ENCODE assay signal across 23 mouse cellular contexts in the genomic region with DNA sequence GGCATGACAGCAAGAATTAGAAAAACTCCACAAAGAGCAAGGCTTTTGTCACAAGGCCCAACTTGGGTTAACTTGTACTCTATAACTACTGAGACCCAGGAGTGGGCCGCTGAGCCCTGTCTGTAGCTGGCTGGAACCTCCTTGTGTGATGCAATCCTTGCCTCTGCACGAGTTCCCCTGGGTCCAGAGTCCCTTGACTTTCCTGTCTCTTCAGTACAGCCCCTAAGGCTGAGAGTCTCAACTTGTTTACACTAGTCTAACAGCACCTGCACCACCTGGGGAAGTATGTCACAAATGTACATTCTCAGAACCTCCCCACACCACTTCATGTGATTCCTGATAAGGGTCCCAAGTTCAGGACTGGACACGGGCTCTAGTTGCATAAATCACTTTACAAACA.
DNase-seq lines count a peak whose midpoint lies in the region; ATAC-seq and TF ChIP-seq lines count a peak whose summit lies in the region.
"Had no signal": no experiment of that assay in that cellular context is flagged by ENCODE, and none has a peak within 500 bp of the region (broad histone marks: within the 10 kb centered on the region; RNA-seq: fewer than 3 reads in every experiment).

No protein-coding gene starts in this region.

- no peaks in the 10 kb centered on the region for H3K79me2 ChIP-seq in CH12.LX (replicated peaks; ENCODE audit: control insufficient read depth, extremely low read depth, insufficient read depth, poor library complexity, severe bottlenecking)

- no peak overlapping the region for H3K4me2 ChIP-seq in CH12.LX (ENCODE audit: insufficient read depth, low read depth, poor library complexity, severe bottlenecking)
- H3K4me2 ChIP-seq in intestine, embryonic 14.5 days (ENCODE audit: low read length) = no peak overlapping the region
- no peak overlapping the region for H3K4me2 ChIP-seq in midbrain, embryonic 11.5 days
- H3K4me2 ChIP-seq: embryonic facial prominence, embryonic 12.5 days; forebrain, embryonic 12.5 days; midbrain, embryonic 15.5 days; neural tube, embryonic 13.5 days had no signal

- no peaks in the 10 kb centered on the region for H3K9me3 ChIP-seq in CH12.LX (replicated peaks; ENCODE audit: low read length)
- H3K9me3 ChIP-seq in intestine, embryonic 14.5 days (ENCODE audit: control insufficient read depth, low read length) = no peaks in the 10 kb centered on the region
- H3K9me3 ChIP-seq in midbrain, embryonic 11.5 days (ENCODE audit: control insufficient read depth, low read length) = no peaks in the 10 kb centered on the region
- H3K9me3 ChIP-seq: embryonic facial prominence, embryonic 12.5 days; forebrain, embryonic 12.5 days; heart, embryonic 10.5 days; hindbrain, embryonic 10.5 days; limb, embryonic 10.5 days; megakaryocyte, embryonic 14.5 days; midbrain, embryonic 15.5 days; neural tube, embryonic 13.5 days had no signal

- H3K9ac ChIP-seq in CH12.LX (ENCODE audit: insufficient read depth, low read depth) = peak overlapping the region; percentile 27; the same call in 1 of the 2 replicates
- H3K9ac ChIP-seq in intestine, embryonic 14.5 days (ENCODE audit: low read length) = no peak overlapping the region
- no peak overlapping the region for H3K9ac ChIP-seq in midbrain, embryonic 11.5 days (ENCODE audit: low read length)
- H3K9ac ChIP-seq: embryonic facial prominence, embryonic 12.5 days; forebrain, embryonic 12.5 days; liver, embryonic 14.5 days; midbrain, embryonic 15.5 days; neural tube, embryonic 13.5 days had no signal

- DNase-seq in kidney, adult 9 months = peak; percentile 13
- DNase-seq in kidney, adult 18-20 months = no peak
- DNase-seq in CH12.LX (ENCODE audit: extremely low read depth) = peak; percentile 6
- no peak for DNase-seq in intestine, embryonic 14.5 days (ENCODE audit: low spot score)
- DNase-seq in kidney, postnatal 14 days = peak; percentile 5
- no peak for DNase-seq in midbrain, embryonic 11.5 days (ENCODE audit: low spot score, missing footprints)
- no peak for DNase-seq in neural tube, embryonic 10.5 days (ENCODE audit: extremely low spot score, low spot score)
- DNase-seq: adrenal gland, postnatal 10 days; cerebellum, adult 18-20 months; cerebellum, postnatal 14 days; lung, postnatal 36 days had no signal

- TF ChIP-seq POLR2A in CH12.LX (IDR thresholded peaks at IDR 0.05; ENCODE audit: low read depth, low read length) = no peak

- no peaks in the 10 kb centered on the region for H3K36me3 ChIP-seq in CH12.LX (replicated peaks in 1 of 2; ENCODE audit: control insufficient read depth in 1 of 2, insufficient read depth in 1 of 2, low read length in 1 of 2)
- H3K36me3 ChIP-seq in intestine, embryonic 14.5 days (ENCODE audit: control insufficient read depth, insufficient read depth, low read length) = no peaks in the 10 kb centered on the region
- no peaks in the 10 kb centered on the region for H3K36me3 ChIP-seq in midbrain, embryonic 11.5 days (ENCODE audit: control insufficient read depth, insufficient read depth, low read length)
- H3K36me3 ChIP-seq: embryonic facial prominence, embryonic 12.5 days; forebrain, embryonic 12.5 days; heart, embryonic 10.5 days; hindbrain, embryonic 10.5 days; limb, embryonic 10.5 days; midbrain, embryonic 15.5 days; neural tube, embryonic 13.5 days had no signal

- peak overlapping the region; percentile 15; the same call in 1 of the 2 replicates for H3K27ac ChIP-seq in CH12.LX (ENCODE audit: insufficient read depth, low read depth)
- H3K27ac ChIP-seq in intestine, embryonic 14.5 days (ENCODE audit: low read depth) = no peak overlapping the region
- no peak overlapping the region for H3K27ac ChIP-seq in midbrain, embryonic 11.5 days (ENCODE audit: low read depth, low read length)
- H3K27ac ChIP-seq: embryonic facial prominence, embryonic 12.5 days; forebrain, embryonic 12.5 days; heart, embryonic 10.5 days; hindbrain, embryonic 10.5 days; limb, embryonic 10.5 days; liver, embryonic 14.5 days; midbrain, embryonic 15.5 days; neural tube, embryonic 13.5 days had no signal

- no peak for TF ChIP-seq RAD21 in CH12.LX (IDR thresholded peaks at IDR 0.05; ENCODE audit: low read depth, low read length)

- no peak for TF ChIP-seq CTCF in CH12.LX (conservative IDR thresholded peaks at IDR 0.05 in 1 of 2, IDR thresholded peaks at IDR 0.05 in 1 of 2; ENCODE audit: low read depth in 2 of 2, low read length in 2 of 2)

- WGBS in intestine, embryonic 14.5 days = 59% methylated on average over 3 of the region's 3 CpGs
- WGBS in midbrain, embryonic 11.5 days = 73% methylated on average over 3 of the region's 3 CpGs

- H3K4me3 ChIP-seq in CH12.LX (replicated peaks in 1 of 3; ENCODE audit: low read depth in 2 of 3, low read length in 2 of 3, poor library complexity in 1 of 3) = no peak overlapping the region
- no peak overlapping the region for H3K4me3 ChIP-seq in intestine, embryonic 14.5 days (ENCODE audit: low read depth, low read length)
- no peak overlapping the region for H3K4me3 ChIP-seq in midbrain, embryonic 11.5 days (ENCODE audit: low read depth, low read length)
- H3K4me3 ChIP-seq: embryonic facial prominence, embryonic 12.5 days; erythroblast, embryonic 14.5 days; forebrain, embryonic 12.5 days; heart, embryonic 10.5 days; hindbrain, embryonic 10.5 days; limb, embryonic 10.5 days; megakaryocyte, embryonic 14.5 days; midbrain, embryonic 15.5 days; neural tube, embryonic 13.5 days had no signal

- in situ Hi-C loops in CH12.LX (cut with MboI; ENCODE audit: low pct_ligation_motif_present, low pct_unique_long_range_greater_than_20kb, low sequenced_read_pairs) = loop anchor here (25.0 kb wide), 1 partner anchor 104 kb away; a partner anchor contains a TSS

- TF ChIP-seq EP300 in CH12.LX (IDR thresholded peaks at IDR 0.05; ENCODE audit: low read length) = no peak

- H3K27me3 ChIP-seq in CH12.LX (replicated peaks) = no peaks in the 10 kb centered on the region
- peaks cover 5% of the 10 kb centered on the region; the same call in 1 of the 2 replicates for H3K27me3 ChIP-seq in intestine, embryonic 14.5 days (replicated peaks; ENCODE audit: control insufficient read depth, insufficient read depth, low read length)
- peaks cover 14% of the 10 kb centered on the region for H3K27me3 ChIP-seq in midbrain, embryonic 11.5 days (ENCODE audit: control insufficient read depth, insufficient read depth, low read length)

- ATAC-seq in intestine, embryonic 14.5 days (replicated peaks; ENCODE audit: low FRiP score, low TSS enrichment, low read depth) = 0 out of 2 replicates have a peak, but pooled peaks have one; percentile 36
- ATAC-seq in midbrain, embryonic 11.5 days (ENCODE audit: low FRiP score) = no peak
- ATAC-seq in activated CD4-positive, CD25-positive, alpha-beta regulatory T cell, adult 4 months = no peak
- ATAC-seq: hindbrain, embryonic 16.5 days; midbrain, embryonic 15.5 days had no signal

- H3K4me1 ChIP-seq in CH12.LX (ENCODE audit: control insufficient read depth in 1 of 2, insufficient read depth in 2 of 2) = peaks cover 7 to 28% of the 10 kb centered on the region in 2 experiments
- no peaks in the 10 kb centered on the region for H3K4me1 ChIP-seq in intestine, embryonic 14.5 days (replicated peaks; ENCODE audit: control insufficient read depth, insufficient read depth, low read length)
- H3K4me1 ChIP-seq in midbrain, embryonic 11.5 days (ENCODE audit: control insufficient read depth, insufficient read depth, low read length) = no peaks in the 10 kb centered on the region
- H3K4me1 ChIP-seq: embryonic facial prominence, embryonic 12.5 days; forebrain, embryonic 12.5 days; heart, embryonic 10.5 days; hindbrain, embryonic 10.5 days; limb, embryonic 10.5 days; megakaryocyte, embryonic 14.5 days; midbrain, embryonic 15.5 days; neural tube, embryonic 13.5 days had no signal

- dilution Hi-C loops in CH12.LX (cut with MboI; ENCODE audit: extremely low pct_ligation_motif_present, extremely low pct_unique_long_range_greater_than_20kb, low sequenced_read_pairs) = no loop called here

TF ChIP-seq in CH12.LX, 34 proteins besides CTCF, POLR2A, EP300 and RAD21:
- no peak for TF ChIP-seq ELF1 (IDR thresholded peaks at IDR 0.05; ENCODE audit: low read depth, low read length)
- no peak for TF ChIP-seq ZNF384 (IDR thresholded peaks at IDR 0.05; ENCODE audit: low read depth, low read length)
- no peak for TF ChIP-seq MEF2A (IDR thresholded peaks at IDR 0.05; ENCODE audit: borderline replicate concordance, low read depth, low read length)
- TF ChIP-seq IRF4 (IDR thresholded peaks at IDR 0.05; ENCODE audit: low read depth, low read length) = no peak
- TF ChIP-seq ETS1 (conservative IDR thresholded peaks at IDR 0.05; ENCODE audit: low read depth, low read length) = no peak
- TF ChIP-seq KAT2A (IDR thresholded peaks at IDR 0.05; ENCODE audit: insufficient replicate concordance, low read length) = no peak
- no peak for TF ChIP-seq MAFK (IDR thresholded peaks at IDR 0.05; ENCODE audit: insufficient replicate concordance, low read length)
- no peak for TF ChIP-seq TBP (conservative IDR thresholded peaks at IDR 0.05; ENCODE audit: low read depth, low read length)
- no peak for TF ChIP-seq BHLHE40 (IDR thresholded peaks at IDR 0.05; ENCODE audit: low read depth, low read length)
- no peak for TF ChIP-seq JUND (conservative IDR thresholded peaks at IDR 0.05; ENCODE audit: low read depth, low read length)
- TF ChIP-seq SMC3 (IDR thresholded peaks at IDR 0.05; ENCODE audit: low read depth, low read length) = no peak
- TF ChIP-seq SIN3A (IDR thresholded peaks at IDR 0.05; ENCODE audit: low read length) = no peak
- no peak for TF ChIP-seq MAX (IDR thresholded peaks at IDR 0.05; ENCODE audit: low read length)
- TF ChIP-seq USF2 (conservative IDR thresholded peaks at IDR 0.05; ENCODE audit: low read depth, low read length) = no peak

Comparison
In these comparisons a context has a peak if more than half of its experiments do, and no peak if none do; other contexts are left out.
1. DNase-seq: peak in kidney, adult 9 months (single experiment), CH12.LX (single experiment) and kidney, postnatal 14 days (single experiment); none in kidney, adult 18-20 months (single experiment), intestine, embryonic 14.5 days (single experiment), midbrain, embryonic 11.5 days (single experiment) and neural tube, embryonic 10.5 days (single experiment).